Mouse (Mus musculus): ENCODE measurements around the gene Gcsam. TPM values are rescaled to one million over a fixed set of nuclear protein-coding genes. Genes with fewer than 3 reads are reported as not detected.

Gcsam gene
- polyA plus RNA-seq, 1 experiment: not detected

DNA sequence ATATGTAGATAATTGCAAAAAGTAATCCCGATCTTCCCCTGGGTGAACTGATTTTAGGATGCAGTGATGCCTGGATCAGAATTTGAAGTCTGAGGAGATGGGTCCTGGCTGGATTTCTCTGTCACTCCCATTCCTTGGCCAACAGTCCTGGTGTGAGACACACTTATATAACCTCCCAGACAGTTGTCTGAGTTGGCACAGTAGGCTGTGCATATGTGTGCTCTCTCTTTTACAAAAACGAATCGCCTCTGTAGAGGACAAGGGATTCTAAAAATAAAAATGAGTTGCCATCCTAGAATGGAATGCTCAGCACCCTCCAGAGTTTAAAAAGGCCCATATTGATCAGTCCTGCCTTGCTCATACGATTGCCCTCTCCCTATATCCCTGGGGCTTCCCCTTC lies 49.4 kb downstream of the Gcsam start:
- no peak for TF ChIP-seq MAX (IDR thresholded peaks at IDR 0.05)
- no peaks in the 10 kb centered on the region for H3K79me2 ChIP-seq (ENCODE audit: control insufficient read depth, insufficient read depth)
- no peaks in the 10 kb centered on the region for H3K36me3 ChIP-seq (ENCODE audit: control insufficient read depth, insufficient read depth)
- H3ac ChIP-seq (ENCODE audit: control insufficient read depth, insufficient read length, low read depth): no peak overlapping the region
- no peaks in the 10 kb centered on the region for H3K27me3 ChIP-seq (ENCODE audit: control insufficient read depth, insufficient read depth, insufficient read length)
- no peak overlapping the region for H3K4me3 ChIP-seq (ENCODE audit: insufficient read depth, poor library complexity, severe bottlenecking)
- H3K79me3 ChIP-seq (ENCODE audit: low read depth): no peaks in the 10 kb centered on the region

DNA sequence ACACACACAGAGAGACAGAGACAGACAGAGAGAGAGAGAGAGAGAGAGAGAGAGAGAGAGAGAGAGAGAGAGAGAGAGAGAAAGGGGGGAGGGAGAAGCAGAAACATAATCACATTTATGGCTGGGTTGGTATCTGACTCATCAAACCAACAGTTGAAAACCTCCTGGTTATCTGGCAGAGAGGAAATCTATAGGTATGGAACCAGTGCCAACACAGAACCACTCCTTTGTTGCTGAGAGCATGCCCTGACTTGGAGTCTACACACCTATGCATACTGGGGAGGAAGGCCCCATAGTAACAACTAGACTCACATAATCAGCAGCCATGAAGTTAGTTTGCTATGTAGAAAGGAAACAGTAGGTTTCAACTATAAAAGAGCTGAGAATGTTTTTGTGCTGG lies 52.2 kb downstream of the Gcsam start:
- Histone ChIP-seq H3ac (ENCODE audit: control insufficient read depth, insufficient read length, low read depth) (no peak overlapping the region), H3K4me3 (ENCODE audit: insufficient read depth, poor library complexity, severe bottlenecking) (no peak overlapping the region), H3K27me3 (ENCODE audit: control insufficient read depth, insufficient read depth, insufficient read length) (no peaks in the 10 kb centered on the region), H3K36me3 (ENCODE audit: control insufficient read depth, insufficient read depth) (no peaks in the 10 kb centered on the region), H3K79me3 (ENCODE audit: low read depth) (no peaks in the 10 kb centered on the region), H3K79me2 (ENCODE audit: control insufficient read depth, insufficient read depth) (no peaks in the 10 kb centered on the region)
- TF ChIP-seq USF1 (IDR thresholded peaks at IDR 0.05; ENCODE audit: low read depth): no peak
- TF ChIP-seq CTCF (IDR thresholded peaks at IDR 0.05; ENCODE audit: control insufficient read depth, insufficient read depth, insufficient read length): no peak
- TF ChIP-seq MYOG (IDR thresholded peaks at IDR 0.05; ENCODE audit: control insufficient read depth, extremely low read depth, insufficient read length): no peak
- TF ChIP-seq FOSL1 (IDR thresholded peaks at IDR 0.05; ENCODE audit: insufficient read depth, low read length, poor library complexity, severe bottlenecking): no peak
- no peak for TF ChIP-seq MYOD1 (IDR thresholded peaks at IDR 0.05; ENCODE audit: control insufficient read depth, insufficient read length, low read depth)
- no peak for TF ChIP-seq MAX (IDR thresholded peaks at IDR 0.05)
- no peak for TF ChIP-seq CEBPB (IDR thresholded peaks at IDR 0.05; ENCODE audit: low read depth)

DNA sequence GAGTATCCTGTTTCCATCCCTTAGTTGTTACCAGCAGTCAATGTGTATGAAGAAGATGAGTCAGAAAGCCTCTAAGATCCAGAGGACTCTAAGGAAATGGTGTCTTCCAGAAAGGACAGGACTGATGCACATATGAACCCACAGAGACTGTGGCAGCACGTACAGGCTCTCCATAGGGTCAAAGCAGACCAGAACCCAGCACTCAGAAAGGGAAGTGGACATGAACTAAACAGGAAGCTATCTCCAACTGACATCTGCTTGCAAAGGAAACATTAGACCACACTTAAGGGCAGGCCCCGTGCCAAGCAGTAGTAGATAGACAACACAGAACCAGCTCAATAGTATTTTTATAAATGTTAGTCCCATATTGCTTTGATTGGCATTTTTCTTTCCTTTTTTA lies 56.0 kb downstream of the Gcsam start:
- H3K79me3 ChIP-seq (ENCODE audit: low read depth): no peaks in the 10 kb centered on the region
- TF ChIP-seq FOSL1 (IDR thresholded peaks at IDR 0.05; ENCODE audit: insufficient read depth, low read length, poor library complexity, severe bottlenecking): no peak
- TF ChIP-seq CTCF (IDR thresholded peaks at IDR 0.05; ENCODE audit: control insufficient read depth, insufficient read depth, insufficient read length): no peak
- no peak for TF ChIP-seq MYOG (IDR thresholded peaks at IDR 0.05; ENCODE audit: control insufficient read depth, extremely low read depth, insufficient read length)
- TF ChIP-seq CEBPB (IDR thresholded peaks at IDR 0.05; ENCODE audit: low read depth): no peak
- no peak for TF ChIP-seq USF1 (IDR thresholded peaks at IDR 0.05; ENCODE audit: low read depth)
- TF ChIP-seq MAX (IDR thresholded peaks at IDR 0.05): no peak
- no peaks in the 10 kb centered on the region for H3K79me2 ChIP-seq (ENCODE audit: control insufficient read depth, insufficient read depth)
- no peaks in the 10 kb centered on the region for H3K27me3 ChIP-seq (ENCODE audit: control insufficient read depth, insufficient read depth, insufficient read length)
- H3K4me3 ChIP-seq (ENCODE audit: insufficient read depth, poor library complexity, severe bottlenecking): no peak overlapping the region
- no peaks in the 10 kb centered on the region for H3K36me3 ChIP-seq (ENCODE audit: control insufficient read depth, insufficient read depth)
- H3ac ChIP-seq (ENCODE audit: control insufficient read depth, insufficient read length, low read depth): no peak overlapping the region

DNA sequence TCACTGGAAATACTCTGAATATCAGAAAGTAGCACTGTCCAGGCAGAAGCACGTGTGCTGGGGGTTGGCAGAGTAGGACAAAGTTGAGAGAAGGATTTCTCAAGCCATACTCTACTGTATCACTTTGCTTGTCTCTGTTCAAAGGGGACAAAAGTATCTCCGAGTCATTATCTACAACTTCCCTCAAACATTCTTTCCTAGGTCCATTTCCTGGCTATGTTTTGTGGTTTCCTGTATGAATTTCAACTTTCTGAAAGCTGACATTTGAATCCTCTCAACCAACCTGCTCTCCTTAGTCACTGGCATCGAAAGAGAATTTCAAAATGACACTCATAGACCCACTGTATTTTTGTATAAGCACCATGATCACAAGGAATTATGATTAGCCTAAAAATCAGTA lies 58.0 kb downstream of the Gcsam start:
- Histone ChIP-seq H3K27me3 (ENCODE audit: control insufficient read depth, insufficient read depth, insufficient read length) (no peaks in the 10 kb centered on the region), H3K79me2 (ENCODE audit: control insufficient read depth, insufficient read depth) (no peaks in the 10 kb centered on the region), H3K79me3 (ENCODE audit: low read depth) (no peaks in the 10 kb centered on the region), H3ac (ENCODE audit: control insufficient read depth, insufficient read length, low read depth) (no peak overlapping the region), H3K4me3 (ENCODE audit: insufficient read depth, poor library complexity, severe bottlenecking) (no peak overlapping the region), H3K36me3 (ENCODE audit: control insufficient read depth, insufficient read depth) (no peaks in the 10 kb centered on the region)
- no peak for TF ChIP-seq CEBPB (IDR thresholded peaks at IDR 0.05; ENCODE audit: low read depth)
- TF ChIP-seq MYOG (IDR thresholded peaks at IDR 0.05; ENCODE audit: control insufficient read depth, extremely low read depth, insufficient read length): no peak
- no peak for TF ChIP-seq MYOD1 (IDR thresholded peaks at IDR 0.05; ENCODE audit: control insufficient read depth, insufficient read length, low read depth)
- no peak for TF ChIP-seq USF1 (IDR thresholded peaks at IDR 0.05; ENCODE audit: low read depth)
- TF ChIP-seq MAX (IDR thresholded peaks at IDR 0.05): no peak
- no peak for TF ChIP-seq CTCF (IDR thresholded peaks at IDR 0.05; ENCODE audit: control insufficient read depth, insufficient read depth, insufficient read length)
- TF ChIP-seq FOSL1 (IDR thresholded peaks at IDR 0.05; ENCODE audit: insufficient read depth, low read length, poor library complexity, severe bottlenecking): no peak

DNA sequence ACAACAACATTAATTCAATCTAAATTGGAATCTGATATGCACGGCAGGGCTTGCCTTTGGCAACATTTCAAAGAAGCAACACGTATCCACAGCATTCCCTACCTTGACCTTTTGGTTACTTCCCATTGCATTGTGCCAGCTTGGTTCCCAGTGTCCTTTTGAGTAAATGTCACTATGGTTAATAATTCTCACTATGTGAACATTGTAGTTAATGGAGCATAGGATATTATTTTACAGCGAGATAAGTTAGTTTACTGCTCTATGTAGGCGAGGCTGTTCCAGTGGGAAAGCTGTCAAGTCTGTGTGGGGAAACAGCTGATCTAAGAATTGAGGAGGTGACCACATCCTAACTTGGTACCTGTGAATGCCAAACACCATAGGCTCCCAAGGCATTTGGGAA lies 59.8 kb downstream of the Gcsam start:
- no peaks in the 10 kb centered on the region for H3K36me3 ChIP-seq (ENCODE audit: control insufficient read depth, insufficient read depth)
- H3K79me2 ChIP-seq (ENCODE audit: control insufficient read depth, insufficient read depth): no peaks in the 10 kb centered on the region
- no peak overlapping the region for H3ac ChIP-seq (ENCODE audit: control insufficient read depth, insufficient read length, low read depth)
- H3K79me3 ChIP-seq (ENCODE audit: low read depth): no peaks in the 10 kb centered on the region
- no peaks in the 10 kb centered on the region for H3K27me3 ChIP-seq (ENCODE audit: control insufficient read depth, insufficient read depth, insufficient read length)
- TF ChIP-seq MYOD1 (IDR thresholded peaks at IDR 0.05; ENCODE audit: control insufficient read depth, insufficient read length, low read depth) (no peak), CEBPB (IDR thresholded peaks at IDR 0.05; ENCODE audit: low read depth) (no peak), MYOG (IDR thresholded peaks at IDR 0.05; ENCODE audit: control insufficient read depth, extremely low read depth, insufficient read length) (no peak), CTCF (IDR thresholded peaks at IDR 0.05; ENCODE audit: control insufficient read depth, insufficient read depth, insufficient read length) (no peak), MAX (IDR thresholded peaks at IDR 0.05) (no peak), USF1 (IDR thresholded peaks at IDR 0.05; ENCODE audit: low read depth) (no peak), FOSL1 (IDR thresholded peaks at IDR 0.05; ENCODE audit: insufficient read depth, low read length, poor library complexity, severe bottlenecking) (no peak)
- H3K4me3 ChIP-seq (ENCODE audit: insufficient read depth, poor library complexity, severe bottlenecking): no peak overlapping the region

Other genes with a start within 250 kb of the Gcsam start
- 3.8 TPM for gene Cd200, start 201.3 kb upstream of the Gcsam start, polyA plus RNA-seq (2012; fragmentation: generic; extraction: Trizol)
- not detected for gene Gm609, start 117.4 kb upstream of the Gcsam start, polyA plus RNA-seq (2012; fragmentation: generic; extraction: Trizol)
- gene Gm17783, start 78.3 kb upstream of the Gcsam start, polyA plus RNA-seq (2012; fragmentation: generic; extraction: Trizol): not detected
- gene Slc9c1, start 75.1 kb upstream of the Gcsam start, polyA plus RNA-seq (2012; fragmentation: generic; extraction: Trizol): not detected
- not detected for gene BC016579, start 43.7 kb downstream of the Gcsam start, polyA plus RNA-seq (2012; fragmentation: generic; extraction: Trizol)
- not detected for gene Tmprss7, start 83.3 kb downstream of the Gcsam start, polyA plus RNA-seq (2012; fragmentation: generic; extraction: Trizol)
- 0.09 TPM for gene Tagln3, start 114.2 kb downstream of the Gcsam start, polyA plus RNA-seq (2012; fragmentation: generic; extraction: Trizol)
- 7.6 TPM for gene Abhd10, start 132.6 kb downstream of the Gcsam start, polyA plus RNA-seq (2012; fragmentation: generic; extraction: Trizol)

Measured in C2C12 (cell line).